Mouse (Mus musculus) hindbrain, embryonic 12.5 days (tissue): Measurements from ENCODE around the gene Klk1b21. TPM values are rescaled to one million over a fixed set of nuclear protein-coding genes. Genes with fewer than 3 reads are reported as not detected.
"Not testable (repeated sequence)": the region's sequence is repeated elsewhere in the genome, so short reads cannot be mapped to it uniquely, and the experiment has no call there.

ENCODE experiments used
- ATAC-seq: fragments of 200-750 bp; cut with Nextera tagmentation; 2 replicates; pipeline ENCODE4 v1.8.0; 2017; ENCODE audit warnings: moderate TSS enrichment; ENCODE audit not compliant: low FRiP score
- H3K27ac ChIP-seq: fragments of 300-500 bp; sonication (generic); 2 replicates; pipeline ENCODE4 v1.5.1; 2016; ENCODE audit warnings: mild to moderate bottlenecking
- H3K27me3 ChIP-seq: fragments of 300-500 bp; sonication (generic); 2 replicates; pipeline ENCODE4 v1.6.1; 2016; ENCODE audit warnings: mild to moderate bottlenecking
- H3K36me3 ChIP-seq: fragments of 300-500 bp; sonication (generic); 2 replicates; pipeline ENCODE4 v1.6.1; 2016; ENCODE audit warnings: mild to moderate bottlenecking
- H3K4me1 ChIP-seq: fragments of 300-500 bp; sonication (generic); 2 replicates; pipeline ENCODE4 v1.6.1; 2016
- H3K4me2 ChIP-seq: fragments of 300-500 bp; sonication (generic); replicated peaks from 2 replicates; pipeline ENCODE4 v1.6.1; 2016; ENCODE audit warnings: mild to moderate bottlenecking
- H3K4me3 ChIP-seq: fragments of 300-500 bp; sonication (generic); 2 replicates; pipeline ENCODE4 v1.5.1; 2016; ENCODE audit warnings: mild to moderate bottlenecking
- H3K9ac ChIP-seq: fragments of 300-500 bp; sonication (generic); 2 replicates; pipeline ENCODE4 v1.6.1; 2016; ENCODE audit warnings: mild to moderate bottlenecking, moderate library complexity
- H3K9me3 ChIP-seq: fragments of 300-500 bp; sonication (generic); replicated peaks from 2 replicates; pipeline ENCODE4 v1.6.1; 2016; ENCODE audit warnings: mild to moderate bottlenecking
- WGBS: fragments of 180-500 bp; shearing (Covaris S2); methylation state at CpG from one replicate; pipeline ENCODE4 v1.1.7; 2016; 5-methylcytosine and 5-hydroxymethylcytosine counted together
- polyA plus RNA-seq: library from polyadenylated mRNA; unstranded; fragments of >200 nt; fragmentation: Nextera tagmentation; extraction: Ambion mirVana; gene quantifications from 2 replicates; pipeline ENCODE4 v1.2.1, GENCODE M21; 2016

Gene Klk1b21
- polyA plus RNA-seq: not detected in 2 replicates

GRCm38 (mm10) chr7:44102028-44102427, at the start of gene Klk1b21:
Gene Klk1b21, plus strand, starts transcription at chr7:44102328.
- H3K9me3 ChIP-seq, H3K27me3 ChIP-seq, H3K4me1 ChIP-seq, H3K4me2 ChIP-seq, ATAC-seq, H3K27ac ChIP-seq, H3K4me3 ChIP-seq, H3K36me3 ChIP-seq, H3K9ac ChIP-seq: not testable (repeated sequence)
- 82% methylated on average over 3 of the region's 3 CpGs for WGBS

- H3K27ac ChIP-seq: no peak overlapping the region
- H3K4me2 ChIP-seq: no peak overlapping the region
- no peak for ATAC-seq
- H3K9ac ChIP-seq: no peak overlapping the region
- WGBS: 78% methylated on average over 2 of the region's 2 CpGs
- no peak overlapping the region for H3K4me3 ChIP-seq
- no peaks in the 10 kb centered on the region for H3K9me3 ChIP-seq
- H3K4me1 ChIP-seq: no peaks in the 10 kb centered on the region
- no peaks in the 10 kb centered on the region for H3K36me3 ChIP-seq
- H3K27me3 ChIP-seq: no peaks in the 10 kb centered on the region
Measured at GRCm38 (mm10) chr7:44072117-44072516, 30.0 kb upstream of the Klk1b21 start.

GRCm38 (mm10) chr7:44077703-44078102, 24.4 kb upstream of the Klk1b21 start:
- 80% methylated on average over 1 of the region's 1 CpGs for WGBS
- no peak overlapping the region for H3K9ac ChIP-seq
- H3K27ac ChIP-seq: no peak overlapping the region
- no peak overlapping the region for H3K4me3 ChIP-seq
- H3K4me2 ChIP-seq: no peak overlapping the region
- ATAC-seq: no peak
- no peaks in the 10 kb centered on the region for H3K4me1 ChIP-seq
- no peaks in the 10 kb centered on the region for H3K36me3 ChIP-seq
- no peaks in the 10 kb centered on the region; the same call in none of the 2 replicates for H3K9me3 ChIP-seq
- no peaks in the 10 kb centered on the region for H3K27me3 ChIP-seq

GRCm38 (mm10) chr7:44096111-44096510, 6.0 kb upstream of the Klk1b21 start:
- H3K4me2 ChIP-seq: no peak overlapping the region
- H3K27ac ChIP-seq: no peak overlapping the region
- no peaks in the 10 kb centered on the region for H3K27me3 ChIP-seq
- ATAC-seq: no peak
- H3K9me3 ChIP-seq: no peaks in the 10 kb centered on the region
- H3K36me3 ChIP-seq: no peaks in the 10 kb centered on the region
- WGBS: 79% methylated on average over 1 of the region's 1 CpGs
- H3K4me1 ChIP-seq: no peaks in the 10 kb centered on the region
- no peak overlapping the region for H3K9ac ChIP-seq
- no peak overlapping the region for H3K4me3 ChIP-seq

GRCm38 (mm10) chr7:44112373-44112772, 10.2 kb downstream of the Klk1b21 start, which contains the start of gene Klk1b22:
Gene Klk1b22, plus strand, starts transcription at chr7:44112673.
- Histone ChIP-seq H3K27me3 (0 out of 2 replicates have a peak, but pooled peaks cover 2% of the 10 kb centered on the region), H3K9me3 (no peaks in the 10 kb centered on the region), H3K4me2 (no peak within 1 kb of the TSS), H3K9ac (no peak within 1 kb of the TSS), H3K4me3 (no peak within 1 kb of the TSS), H3K27ac (no peak within 1 kb of the TSS), H3K36me3 (no peaks in the 10 kb centered on the region), H3K4me1 (no peaks in the 10 kb centered on the region)
- no peak for ATAC-seq
- WGBS: 75% methylated on average over 4 of the region's 4 CpGs

GRCm38 (mm10) chr7:44123445-44123844, 21.3 kb downstream of the Klk1b21 start:
- no peaks in the 10 kb centered on the region for H3K36me3 ChIP-seq
- H3K9ac ChIP-seq: no peak overlapping the region
- WGBS: 94% methylated on average over 6 of the region's 6 CpGs
- no peaks in the 10 kb centered on the region for H3K27me3 ChIP-seq
- ATAC-seq: no peak
- H3K9me3 ChIP-seq: no peaks in the 10 kb centered on the region
- no peaks in the 10 kb centered on the region for H3K4me1 ChIP-seq
- H3K27ac ChIP-seq: no peak overlapping the region
- H3K4me3 ChIP-seq: no peak overlapping the region
- no peak overlapping the region for H3K4me2 ChIP-seq

- no peak within 1 kb of the TSS for H3K4me3 ChIP-seq
- no peaks in the 10 kb centered on the region for H3K27me3 ChIP-seq
- H3K4me2 ChIP-seq: no peak within 1 kb of the TSS
- ATAC-seq: no peak
- H3K9ac ChIP-seq: no peak within 1 kb of the TSS
- H3K27ac ChIP-seq: no peak within 1 kb of the TSS
- WGBS: 93% methylated on average over 3 of the region's 3 CpGs
- H3K9me3 ChIP-seq: no peaks in the 10 kb centered on the region
- no peaks in the 10 kb centered on the region for H3K4me1 ChIP-seq
- H3K36me3 ChIP-seq: no peaks in the 10 kb centered on the region
Measured at GRCm38 (mm10) chr7:44136467-44136866, 34.3 kb downstream of the Klk1b21 start, which contains the start of gene Klk1b16. Gene Klk1b16, plus strand, starts transcription at chr7:44136767.

Other genes with a start within 250 kb of the Klk1b21 start
- gene Klk4, start 221.2 kb upstream of the Klk1b21 start, polyA plus RNA-seq: 0.50 and 0.57 TPM in 2 replicates
- gene Klk15, start 168.6 kb upstream of the Klk1b21 start, polyA plus RNA-seq: not detected in 2 replicates
- gene Klk1b8, start 151.7 kb upstream of the Klk1b21 start, polyA plus RNA-seq: not detected in 2 replicates
- gene Klk1b1, start 135.6 kb upstream of the Klk1b21 start, polyA plus RNA-seq: not detected in 2 replicates
- not detected in 2 replicates for gene Klk1b9, start 126.3 kb upstream of the Klk1b21 start, polyA plus RNA-seq
- gene Klk1b11, start 106.5 kb upstream of the Klk1b21 start, polyA plus RNA-seq: not detected in 2 replicates
- not detected in 2 replicates for gene Klk1b26, start 90.2 kb upstream of the Klk1b21 start, polyA plus RNA-seq
- not detected in 2 replicates for gene Klk1b27, start 50.0 kb upstream of the Klk1b21 start, polyA plus RNA-seq
- gene Klk1b22, start 10.3 kb downstream of the Klk1b21 start, polyA plus RNA-seq: not detected in 2 replicates
- gene Klk1b16, start 34.4 kb downstream of the Klk1b21 start, polyA plus RNA-seq: not detected in 2 replicates
- not detected in 2 replicates for gene Klk1b24, start 85.9 kb downstream of the Klk1b21 start, polyA plus RNA-seq
- not detected in 2 replicates for gene Klk1b3, start 95.9 kb downstream of the Klk1b21 start, polyA plus RNA-seq
- not detected in 2 replicates for gene Klk1b4, start 105.1 kb downstream of the Klk1b21 start, polyA plus RNA-seq
- not detected in 2 replicates for gene Klk1b5, start 113.6 kb downstream of the Klk1b21 start, polyA plus RNA-seq
- gene Klk1, start 123.0 kb downstream of the Klk1b21 start, polyA plus RNA-seq: not detected in 2 replicates
- gene Gm36864, start 133.8 kb downstream of the Klk1b21 start, polyA plus RNA-seq: not detected in 2 replicates
- gene 1700028J19Rik, start 144.4 kb downstream of the Klk1b21 start, polyA plus RNA-seq: 1.1 and 1.2 TPM in 2 replicates
- gene 2410002F23Rik, start 144.4 kb downstream of the Klk1b21 start, polyA plus RNA-seq: 182 and 196 TPM in 2 replicates
- gene Acp4, start 155.1 kb downstream of the Klk1b21 start, polyA plus RNA-seq: not detected in 2 replicates
- gene Gm15517, start 159.1 kb downstream of the Klk1b21 start, polyA plus RNA-seq: not detected in 2 replicates
- 2.0 and 2.9 TPM in 2 replicates for gene Clec11a, start 204.6 kb downstream of the Klk1b21 start, polyA plus RNA-seq
- gene Shank1, start 207.9 kb downstream of the Klk1b21 start, polyA plus RNA-seq: 12.5 and 12.8 TPM in 2 replicates